Mouse (Mus musculus): ENCODE results near the gene Dock1. TPM values are rescaled to one million over a fixed set of nuclear protein-coding genes. Genes with fewer than 3 reads are reported as not detected.

Gene Dock1
- polyA plus RNA-seq, 1 experiment from 2014 or later = 3.2 TPM

DNA sequence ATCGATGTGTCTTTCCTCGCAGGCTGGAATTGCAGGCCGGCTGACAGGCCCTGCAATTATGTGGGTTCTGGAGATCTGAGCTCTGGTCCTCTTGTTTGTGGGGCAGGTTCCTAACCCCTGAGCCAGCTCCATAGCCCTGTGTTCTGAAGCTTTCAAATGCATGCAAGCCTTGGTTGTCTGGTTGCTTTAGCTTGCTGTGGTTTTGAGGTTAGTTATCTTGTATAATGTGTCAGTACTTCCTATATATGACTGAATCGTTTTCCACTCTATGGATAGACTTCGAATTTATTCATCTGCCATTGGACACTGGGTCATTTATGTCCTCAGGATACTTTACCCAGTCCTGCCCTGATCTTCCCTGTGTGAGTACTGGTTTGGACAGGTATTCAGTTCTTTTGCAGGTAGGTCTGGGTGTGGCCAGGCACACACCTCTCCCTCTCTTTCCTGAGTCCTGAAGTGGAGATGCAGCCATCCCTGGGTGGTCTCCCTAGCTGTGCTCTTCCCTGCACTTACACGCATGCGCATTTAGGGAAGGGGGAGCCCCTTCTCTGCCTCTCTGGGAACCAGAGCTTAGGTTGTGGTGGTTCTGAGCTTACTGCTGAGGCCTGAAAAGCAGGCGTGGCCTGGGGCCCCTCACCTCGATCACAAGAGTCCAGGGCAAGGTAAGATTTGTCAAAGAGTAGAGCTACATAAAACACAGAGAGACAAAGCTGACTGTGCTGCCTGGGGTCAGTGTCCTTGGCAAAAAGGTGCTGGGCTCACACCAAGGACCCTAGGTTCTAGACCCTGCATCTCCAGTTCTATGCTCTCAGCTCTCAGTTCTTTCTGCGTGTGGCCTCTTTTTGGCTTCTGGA is 25.9 kb downstream of the Dock1 start:
- Histone ChIP-seq H3K9me3 (replicated peaks) (no peaks in the 10 kb centered on the region), H3K4me1 (replicated peaks) (peaks cover 8% of the 10 kb centered on the region; the same call in 1 of the 2 replicates), H3K27me3 (no peaks in the 10 kb centered on the region), H3K9ac (no peak overlapping the region), H3K27ac (replicated peaks) (no peak overlapping the region), H3K36me3 (replicated peaks) (no peaks in the 10 kb centered on the region), H3K4me3 (replicated peaks) (no peak overlapping the region), H3K4me2 (no peak overlapping the region)
- 41% methylated on average over 10 of the region's 10 CpGs for WGBS (ENCODE audit: insufficient replicate concordance)
- no peak for ATAC-seq (ENCODE audit: insufficient read depth)

DNA sequence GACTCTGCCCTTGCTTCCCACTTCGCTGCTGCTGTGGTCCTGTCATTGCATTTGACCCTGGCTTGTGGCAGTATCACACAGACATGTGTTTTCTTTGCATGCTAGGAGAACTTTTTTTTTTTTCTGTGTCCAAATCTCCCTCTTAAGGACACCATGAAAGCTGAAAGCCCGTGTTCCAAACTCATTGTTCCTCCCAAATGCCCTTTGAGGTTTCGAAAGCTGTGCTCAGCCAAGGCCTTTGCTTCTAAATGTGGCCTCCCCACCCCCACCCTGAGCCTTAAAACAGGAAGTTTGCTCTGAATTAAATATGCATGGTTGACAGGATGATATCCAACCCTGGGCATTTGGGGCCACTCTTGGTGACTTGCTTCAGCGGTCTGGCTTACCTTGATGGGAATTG is 27.0 kb downstream of the Dock1 start:
- WGBS (ENCODE audit: insufficient replicate concordance) = 13% methylated on average over 4 of the region's 4 CpGs
- ATAC-seq (ENCODE audit: insufficient read depth) = no peak
- Histone ChIP-seq H3K27me3 (no peaks in the 10 kb centered on the region), H3K9ac (no peak overlapping the region), H3K4me1 (replicated peaks) (peaks cover 8% of the 10 kb centered on the region; the same call in 1 of the 2 replicates), H3K4me2 (no peak overlapping the region), H3K36me3 (replicated peaks) (no peaks in the 10 kb centered on the region), H3K4me3 (replicated peaks) (no peak overlapping the region), H3K27ac (replicated peaks) (no peak overlapping the region), H3K9me3 (replicated peaks) (no peaks in the 10 kb centered on the region)

DNA sequence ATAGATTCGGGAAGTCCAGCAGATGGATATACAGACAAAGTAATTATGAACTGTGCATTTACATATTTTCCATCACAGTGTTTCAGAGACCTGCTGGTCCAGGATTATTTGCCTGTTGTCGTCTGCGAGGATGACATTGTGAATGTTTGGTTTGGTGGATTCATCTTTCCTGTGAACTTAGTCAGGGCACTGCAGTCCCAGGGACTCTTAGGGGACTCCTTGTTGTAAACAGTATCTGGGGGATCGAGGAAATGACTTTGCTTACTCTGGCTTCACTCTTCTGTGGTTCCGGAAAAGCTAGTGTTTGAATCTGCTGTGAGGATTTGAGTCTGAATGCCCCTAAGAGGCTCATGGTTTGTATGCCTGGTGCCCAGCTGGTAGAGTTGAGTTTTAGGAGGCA is 27.8 kb downstream of the Dock1 start:
- no peaks in the 10 kb centered on the region for H3K36me3 ChIP-seq (replicated peaks)
- no peaks in the 10 kb centered on the region for H3K9me3 ChIP-seq (replicated peaks)

DNA sequence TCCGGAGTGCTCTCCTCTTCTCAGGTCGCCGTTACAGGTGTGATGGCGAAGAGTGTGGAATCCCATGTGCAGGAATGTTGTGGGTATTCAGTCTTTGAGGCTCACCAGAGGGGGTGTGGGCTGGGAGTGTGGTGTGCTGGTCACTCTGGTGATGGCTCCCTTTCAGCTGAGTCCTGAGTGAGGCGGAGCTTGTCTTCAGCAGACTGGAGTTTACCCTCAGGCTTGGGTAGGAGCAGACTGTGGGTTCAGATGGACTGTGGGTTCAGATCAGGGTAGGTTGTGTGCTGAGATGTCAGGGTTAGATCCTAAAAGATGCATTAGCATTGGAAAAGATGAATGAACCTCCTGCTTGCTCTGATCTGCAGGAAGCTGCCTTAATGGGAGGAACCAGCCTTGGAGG is 29.5 kb downstream of the Dock1 start:
- Histone ChIP-seq H3K36me3 (replicated peaks) (no peaks in the 10 kb centered on the region), H3K4me2 (no peak overlapping the region), H3K9me3 (replicated peaks) (no peaks in the 10 kb centered on the region), H3K4me3 (replicated peaks) (no peak overlapping the region), H3K9ac (no peak overlapping the region), H3K27ac (replicated peaks) (no peak overlapping the region), H3K4me1 (replicated peaks) (peaks cover 8% of the 10 kb centered on the region; the same call in 1 of the 2 replicates), H3K27me3 (no peaks in the 10 kb centered on the region)
- 77% methylated on average over 5 of the region's 5 CpGs for WGBS (ENCODE audit: insufficient replicate concordance)
- ATAC-seq (ENCODE audit: insufficient read depth) = no peak

More for the DNA sequence above, 27.8 kb downstream of the Dock1 start:
- 45% methylated on average over 5 of the region's 5 CpGs for WGBS (ENCODE audit: insufficient replicate concordance)
- Histone ChIP-seq H3K27me3 (no peaks in the 10 kb centered on the region), H3K4me1 (replicated peaks) (peaks cover 8% of the 10 kb centered on the region; the same call in 1 of the 2 replicates), H3K4me2 (no peak overlapping the region), H3K4me3 (replicated peaks) (no peak overlapping the region), H3K27ac (replicated peaks) (no peak overlapping the region), H3K9ac (no peak overlapping the region)
- ATAC-seq (ENCODE audit: insufficient read depth) = no peak

DNA sequence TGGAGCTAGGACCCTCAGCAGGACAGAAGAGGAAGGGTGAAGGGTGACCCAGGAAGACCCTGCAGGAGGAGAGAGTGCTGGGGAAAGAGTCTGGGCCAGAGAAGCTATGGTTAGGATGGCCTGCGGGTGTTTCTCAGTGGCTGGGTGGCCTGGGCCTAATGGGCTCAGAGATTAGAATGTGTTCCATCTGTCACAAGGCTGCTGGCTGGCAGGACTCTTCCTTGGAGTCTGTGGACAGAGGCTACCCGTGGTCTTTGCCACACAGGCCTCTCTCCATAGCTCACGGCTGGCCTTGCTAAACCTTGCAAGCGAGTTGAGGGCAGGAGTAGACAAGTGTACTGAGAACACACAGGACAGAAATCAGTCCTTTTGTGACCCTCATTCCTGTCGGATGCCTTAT is 32.0 kb downstream of the Dock1 start:
- no peak for ATAC-seq (ENCODE audit: insufficient read depth)
- Histone ChIP-seq H3K27ac (replicated peaks) (no peak overlapping the region), H3K4me3 (replicated peaks) (no peak overlapping the region), H3K36me3 (replicated peaks) (no peaks in the 10 kb centered on the region), H3K4me2 (no peak overlapping the region), H3K27me3 (no peaks in the 10 kb centered on the region), H3K9me3 (replicated peaks) (no peaks in the 10 kb centered on the region), H3K4me1 (replicated peaks) (no peaks in the 10 kb centered on the region), H3K9ac (no peak overlapping the region)
- 52% methylated on average over 5 of the region's 5 CpGs for WGBS (ENCODE audit: insufficient replicate concordance)

DNA sequence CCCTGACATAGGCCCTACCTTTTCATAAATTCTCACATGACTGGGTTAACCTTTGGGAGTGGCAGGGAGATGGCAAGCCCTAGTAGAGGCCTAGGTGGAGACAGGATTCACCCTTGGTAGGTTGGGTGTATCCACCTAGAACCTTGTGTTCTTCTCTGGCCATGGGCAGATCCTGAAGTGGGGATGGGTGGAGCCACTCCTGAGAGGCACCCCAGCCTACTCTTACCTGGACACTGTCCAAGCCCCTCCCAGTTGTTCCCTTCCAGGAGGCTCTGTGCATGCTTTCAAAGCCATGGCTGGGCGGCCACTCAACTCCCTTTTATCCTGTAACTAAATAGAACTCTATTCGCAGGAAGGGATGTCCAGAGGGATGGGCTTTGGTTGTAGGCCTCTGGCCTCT is 33.2 kb downstream of the Dock1 start:
- no peaks in the 10 kb centered on the region for H3K9me3 ChIP-seq (replicated peaks)
- no peak overlapping the region for H3K9ac ChIP-seq
- no peak overlapping the region for H3K27ac ChIP-seq (replicated peaks)
- ATAC-seq (ENCODE audit: insufficient read depth) = no peak
- H3K27me3 ChIP-seq = no peaks in the 10 kb centered on the region
- no peak overlapping the region for H3K4me3 ChIP-seq (replicated peaks)
- 73% methylated on average over 2 of the region's 2 CpGs for WGBS (ENCODE audit: insufficient replicate concordance)
- H3K4me1 ChIP-seq (replicated peaks) = no peaks in the 10 kb centered on the region
- H3K36me3 ChIP-seq (replicated peaks) = no peaks in the 10 kb centered on the region
- H3K4me2 ChIP-seq = no peak overlapping the region

DNA sequence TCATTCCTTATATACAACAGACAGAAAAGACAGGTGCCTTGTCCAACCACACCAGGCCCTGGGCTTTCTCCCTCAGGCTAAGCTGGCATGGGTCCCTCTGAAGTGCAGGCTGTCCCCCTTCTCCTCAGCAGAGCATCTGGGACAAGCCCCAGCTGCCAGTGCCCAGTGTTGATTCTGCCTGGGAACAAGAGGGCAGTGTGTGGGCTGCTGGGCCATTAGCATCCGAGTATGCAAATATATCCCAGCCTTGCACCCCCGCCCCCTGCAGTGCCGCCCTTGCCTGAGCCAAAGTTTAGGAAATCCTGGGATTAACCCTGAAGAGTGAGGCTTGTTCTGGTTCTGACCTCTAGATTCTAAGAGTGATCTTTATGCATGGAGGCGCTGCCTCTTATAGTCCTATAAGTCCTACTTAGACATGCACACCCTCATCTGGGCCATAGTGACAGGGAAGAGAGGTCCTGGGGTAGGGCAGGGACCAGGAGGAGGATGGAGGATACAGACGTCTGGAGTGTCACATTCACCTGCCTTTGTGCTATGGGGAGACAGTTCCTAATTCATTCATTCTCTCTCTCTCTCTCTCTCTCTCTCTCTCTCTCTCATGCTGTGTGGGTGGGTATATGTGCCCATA is 38.9 kb downstream of the Dock1 start:
- no peaks in the 10 kb centered on the region for H3K9me3 ChIP-seq (replicated peaks)
- no peak overlapping the region for H3K27ac ChIP-seq (replicated peaks)
- no peak overlapping the region for H3K4me3 ChIP-seq (replicated peaks)
- 45% methylated on average over 5 of the region's 5 CpGs for WGBS (ENCODE audit: insufficient replicate concordance)
- no peak for ATAC-seq (ENCODE audit: insufficient read depth)
- H3K9ac ChIP-seq = no peak overlapping the region
- no peaks in the 10 kb centered on the region for H3K4me1 ChIP-seq (replicated peaks)
- no peaks in the 10 kb centered on the region for H3K27me3 ChIP-seq
- H3K36me3 ChIP-seq (replicated peaks) = no peaks in the 10 kb centered on the region
- no peak overlapping the region for H3K4me2 ChIP-seq

DNA sequence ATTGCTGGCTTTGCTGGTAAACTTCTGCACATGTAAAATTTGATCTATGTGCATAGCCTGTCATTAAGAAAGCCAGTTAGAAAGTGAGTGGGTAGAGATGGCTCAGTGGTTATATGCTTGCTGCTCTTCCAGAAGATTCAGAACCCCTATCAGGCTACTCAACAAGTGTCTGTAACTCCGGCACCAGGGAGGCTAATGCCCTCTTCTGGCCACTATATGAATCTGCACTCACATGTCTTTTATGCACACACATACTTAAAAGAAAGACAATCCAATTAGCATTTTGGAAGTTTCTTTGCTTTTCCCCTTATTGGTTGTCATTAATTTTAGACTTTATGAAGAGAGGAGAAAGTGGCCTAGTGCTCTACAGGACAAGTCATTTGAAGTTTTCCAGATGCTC is 41.1 kb downstream of the Dock1 start:
- H3K27ac ChIP-seq (replicated peaks) = no peak overlapping the region
- H3K27me3 ChIP-seq = no peaks in the 10 kb centered on the region
- H3K9ac ChIP-seq = no peak overlapping the region
- no peak overlapping the region for H3K4me3 ChIP-seq (replicated peaks)
- ATAC-seq (ENCODE audit: insufficient read depth) = no peak
- no peaks in the 10 kb centered on the region for H3K4me1 ChIP-seq (replicated peaks)
- WGBS (ENCODE audit: insufficient replicate concordance) = 55% methylated on average over 1 of the region's 1 CpGs
- H3K36me3 ChIP-seq (replicated peaks) = no peaks in the 10 kb centered on the region
- H3K9me3 ChIP-seq (replicated peaks) = no peaks in the 10 kb centered on the region
- H3K4me2 ChIP-seq = no peak overlapping the region

DNA sequence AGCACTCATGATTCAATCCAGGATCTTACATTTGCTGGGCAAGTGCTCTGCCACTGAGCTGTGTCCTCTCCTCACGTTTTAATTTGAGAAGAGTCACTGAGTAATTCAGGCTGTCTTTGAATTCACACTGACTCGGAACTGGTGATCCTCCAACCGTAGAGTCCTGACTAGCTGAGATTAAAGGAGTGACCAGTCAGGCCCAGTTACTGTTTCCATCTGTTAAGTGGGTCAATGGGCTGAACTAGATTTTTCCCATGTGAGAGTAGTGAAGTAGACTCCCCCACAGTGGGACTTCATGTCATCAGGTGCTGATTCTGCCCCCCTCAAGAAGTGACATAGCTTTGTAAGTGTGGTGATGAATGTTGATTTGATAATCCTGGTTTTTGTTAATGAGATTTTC is 49.0 kb downstream of the Dock1 start:
- no peaks in the 10 kb centered on the region for H3K4me1 ChIP-seq (replicated peaks)
- no peak overlapping the region for H3K4me2 ChIP-seq
- no peaks in the 10 kb centered on the region for H3K9me3 ChIP-seq (replicated peaks)
- no peak for ATAC-seq (ENCODE audit: insufficient read depth)
- no peaks in the 10 kb centered on the region for H3K36me3 ChIP-seq (replicated peaks)
- H3K27ac ChIP-seq (replicated peaks) = no peak overlapping the region
- 63% methylated on average over 3 of the region's 3 CpGs for whole genome bisulfite sequencing (ENCODE audit: insufficient replicate concordance)
- H3K4me3 ChIP-seq (replicated peaks) = no peak overlapping the region
- H3K27me3 ChIP-seq = no peaks in the 10 kb centered on the region
- no peak overlapping the region for H3K9ac ChIP-seq

DNA sequence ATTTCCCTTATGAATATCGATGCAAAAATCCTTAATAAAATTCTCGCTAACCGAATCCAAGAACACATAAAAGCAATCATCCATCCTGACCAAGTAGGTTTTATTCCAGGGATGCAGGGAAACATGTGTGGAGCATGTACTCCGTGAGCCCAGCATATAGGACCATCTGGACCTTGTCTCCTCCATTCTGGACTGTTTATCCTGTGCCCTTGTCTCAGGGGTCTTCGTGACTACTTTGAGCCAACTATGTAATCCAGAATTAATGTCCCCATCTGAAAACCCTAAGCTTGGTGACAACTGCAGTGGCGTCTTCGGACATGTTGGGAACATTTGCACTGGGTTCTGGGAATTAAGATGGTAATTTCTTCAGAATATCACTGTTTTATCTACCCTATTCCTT is 51.9 kb downstream of the Dock1 start:
- no peaks in the 10 kb centered on the region for H3K36me3 ChIP-seq (replicated peaks)
- no peaks in the 10 kb centered on the region for H3K9me3 ChIP-seq (replicated peaks)
- no peak overlapping the region for H3K4me2 ChIP-seq
- no peaks in the 10 kb centered on the region for H3K27me3 ChIP-seq
- WGBS (ENCODE audit: insufficient replicate concordance) = 65% methylated on average over 7 of the region's 7 CpGs
- no peak overlapping the region for H3K27ac ChIP-seq (replicated peaks)
- no peak overlapping the region for H3K9ac ChIP-seq
- ATAC-seq (ENCODE audit: insufficient read depth) = no peak
- H3K4me1 ChIP-seq (replicated peaks) = 0 out of 2 replicates have a peak, but pooled peaks cover 2% of the 10 kb centered on the region
- no peak overlapping the region for H3K4me3 ChIP-seq (replicated peaks)

DNA sequence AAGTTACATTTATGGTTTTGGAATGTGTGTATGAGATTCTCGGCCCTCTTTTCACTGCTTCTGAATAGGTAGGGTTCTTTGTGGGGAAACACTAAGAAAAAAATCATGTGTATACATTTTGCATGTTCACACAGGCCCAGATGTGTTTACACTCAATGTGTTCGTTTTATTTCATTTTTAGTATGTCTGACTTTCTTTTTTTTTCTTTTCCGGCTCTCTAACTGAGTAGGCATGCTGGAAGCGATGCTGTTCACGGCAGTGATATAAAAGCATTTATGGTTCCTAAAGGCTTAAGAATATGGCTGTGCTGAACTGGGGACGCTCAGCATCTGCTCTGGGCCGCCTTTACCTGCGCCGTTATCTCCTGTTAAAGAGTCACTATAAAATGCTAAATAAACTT is 52.5 kb downstream of the Dock1 start:
- Histone ChIP-seq H3K4me3 (replicated peaks) (no peak overlapping the region), H3K9ac (no peak overlapping the region), H3K27ac (replicated peaks) (no peak overlapping the region), H3K4me2 (no peak overlapping the region), H3K36me3 (replicated peaks) (no peaks in the 10 kb centered on the region), H3K27me3 (no peaks in the 10 kb centered on the region), H3K4me1 (replicated peaks) (0 out of 2 replicates have a peak, but pooled peaks cover 2% of the 10 kb centered on the region), H3K9me3 (replicated peaks) (no peaks in the 10 kb centered on the region)
- 65% methylated on average over 9 of the region's 9 CpGs for WGBS (ENCODE audit: insufficient replicate concordance)
- no peak for ATAC-seq (ENCODE audit: insufficient read depth)

All from liver, embryonic 15.5 days (tissue).